Mouse (Mus musculus): ENCODE measurements around the gene Thap4.

DNA sequence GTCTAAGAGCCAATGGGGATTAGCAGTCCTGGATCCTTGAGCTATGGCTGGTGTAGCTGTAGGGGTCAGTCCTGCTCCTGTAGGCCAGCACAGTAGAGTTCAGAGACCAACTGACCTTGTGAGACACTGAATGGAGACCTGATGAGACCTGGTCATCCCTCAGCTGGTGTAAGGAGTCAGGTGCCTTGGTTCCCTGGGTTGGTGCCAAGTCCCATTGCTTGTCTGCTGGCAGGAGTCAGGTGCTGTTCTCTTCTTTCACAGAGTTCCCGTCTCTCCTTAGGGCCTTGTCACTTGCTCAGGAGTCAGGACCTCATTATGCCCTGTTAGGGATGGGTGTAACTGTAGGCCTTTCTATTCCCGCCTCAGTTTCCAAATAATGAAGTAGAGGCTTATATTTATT is 32.2 kb upstream of the Thap4 start:
- no peak for TF ChIP-seq CTCF (IDR thresholded peaks at IDR 0.05; ENCODE audit: low read depth, low read length)
- TF ChIP-seq POLR2A (IDR thresholded peaks at IDR 0.05; ENCODE audit: extremely low read depth, insufficient read depth, low read length): no peak
